Mouse (Mus musculus): Measurements from ENCODE around the gene Mrpl14.

Gene Mrpl14

DNA sequence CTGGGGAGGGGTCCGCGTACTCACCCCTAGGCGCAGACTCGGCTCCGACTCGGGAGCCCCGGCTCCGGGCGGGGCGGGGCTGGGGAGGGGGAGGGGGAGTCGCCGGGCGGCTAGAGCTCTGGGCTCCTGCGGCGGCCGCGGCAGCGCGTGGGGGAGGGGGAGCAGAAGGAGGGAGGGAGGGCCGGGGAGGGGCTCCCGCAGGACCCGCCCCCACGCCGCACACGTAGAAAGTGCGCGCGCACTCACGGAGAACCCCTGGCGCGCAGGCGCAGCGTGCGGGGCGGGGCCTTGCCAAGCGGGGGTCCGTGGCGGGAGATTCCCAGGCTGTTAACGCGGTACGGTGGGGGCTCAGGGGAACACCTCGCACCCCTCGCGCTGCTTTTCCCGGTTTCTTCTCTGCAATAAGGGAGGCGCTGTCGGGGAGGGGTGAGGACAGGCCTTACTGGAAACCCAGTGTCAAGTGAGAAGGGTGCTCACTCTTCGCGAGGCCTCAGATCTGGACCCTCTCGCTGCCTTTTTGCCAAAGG lies at the start of gene Mrpl14:
Gene Mrpl14, plus strand, starts transcription at position 230 of the 527 bp plus-strand sequence.
- peak; percentile 96 for DNase-seq (ENCODE audit: low spot score)

DNA sequence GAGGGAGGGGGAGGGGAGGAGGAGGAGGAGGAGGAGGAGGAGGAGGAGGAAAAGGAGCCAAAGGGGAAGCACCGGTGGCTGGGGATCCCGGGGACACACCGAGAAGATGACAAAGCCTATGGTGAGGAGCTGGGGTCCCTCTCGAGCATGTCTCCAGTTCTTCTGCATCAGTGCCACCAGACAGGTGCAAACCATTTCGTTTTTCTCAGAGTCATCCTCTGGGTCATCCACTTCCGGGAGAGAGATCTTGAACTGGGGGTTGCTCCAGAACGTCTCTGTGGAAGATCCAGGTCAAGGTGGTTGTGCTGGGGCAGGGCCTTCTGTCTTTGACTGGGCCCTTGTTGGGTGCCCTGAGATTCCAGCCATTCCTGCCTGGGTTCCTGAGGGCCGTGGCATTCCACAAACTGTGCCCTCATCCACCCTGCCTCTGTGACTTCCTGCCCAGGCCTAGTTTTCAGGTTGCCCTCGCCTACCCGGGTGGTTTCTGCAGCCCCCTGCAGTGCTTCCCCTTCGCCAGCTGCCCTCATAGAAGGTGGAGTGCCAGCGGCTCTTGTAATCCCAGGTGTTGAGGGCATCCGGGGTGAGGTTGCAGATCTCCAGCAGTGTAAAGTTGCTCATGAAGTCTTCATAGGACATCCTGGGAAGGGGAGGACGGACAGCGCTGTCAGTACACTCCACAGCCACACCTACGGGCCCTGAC lies 47.4 kb upstream of the Mrpl14 start:
- DNase-seq (ENCODE audit: low spot score): no peak

DNA sequence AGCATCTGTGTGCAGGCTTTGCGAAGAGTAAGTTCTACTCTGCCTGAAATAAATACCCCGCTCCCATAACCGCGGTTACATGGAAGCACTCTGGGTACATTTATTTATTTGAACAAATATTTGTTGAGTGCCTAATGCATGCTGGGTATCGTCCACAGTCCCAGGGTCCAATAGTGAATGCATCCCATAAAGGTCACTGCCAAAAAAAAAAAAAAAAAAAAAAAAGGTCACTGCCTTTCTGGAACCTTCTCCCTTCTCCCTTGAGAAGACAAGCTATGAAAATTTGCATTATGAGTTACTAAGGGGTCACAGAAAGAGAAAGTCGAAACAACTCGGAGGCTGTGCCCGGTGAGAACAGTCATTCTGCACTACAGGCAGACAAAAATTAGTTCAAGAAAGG lies 44.1 kb upstream of the Mrpl14 start:
- no peak for DNase-seq (ENCODE audit: low spot score)

DNA sequence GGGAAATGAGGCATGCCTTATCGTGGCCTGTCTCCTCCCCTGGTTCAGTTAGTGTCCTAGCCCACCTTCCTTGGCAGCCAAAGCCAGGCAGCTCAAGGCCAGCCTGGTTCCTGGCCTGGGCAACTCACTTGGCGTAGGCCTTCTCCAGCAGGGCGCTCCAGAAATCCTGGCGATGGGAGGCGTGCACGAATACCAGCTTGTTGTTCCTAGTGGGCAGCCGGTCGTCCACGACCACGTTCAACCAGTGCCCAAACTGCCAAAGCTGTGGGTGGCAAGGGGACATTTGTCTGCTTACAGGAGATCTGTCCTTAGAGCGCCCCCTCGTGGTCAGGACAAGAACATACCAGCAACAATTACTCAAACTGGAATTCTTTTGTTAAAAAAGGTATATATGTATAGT lies 43.4 kb upstream of the Mrpl14 start:
- peak; percentile 80 for DNase-seq (ENCODE audit: low spot score)

DNA sequence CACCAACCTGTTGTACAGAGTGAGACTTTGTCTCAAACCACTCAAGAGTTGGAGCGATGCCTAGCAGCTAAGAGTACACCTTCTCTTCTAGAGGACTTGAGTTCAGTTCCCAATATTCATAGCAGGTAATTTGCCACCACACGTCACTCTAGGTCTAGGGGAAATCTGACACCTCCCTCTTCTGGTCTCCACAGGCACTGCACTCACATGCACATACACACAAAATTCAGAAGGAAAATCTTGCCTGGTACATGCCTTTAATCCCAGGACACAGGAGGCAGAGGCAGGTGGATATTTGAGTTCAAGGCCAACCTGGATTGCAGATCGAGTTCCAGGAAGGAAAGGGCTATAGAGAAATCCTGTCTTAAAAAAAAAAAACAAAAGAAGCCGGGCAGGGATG lies 41.9 kb upstream of the Mrpl14 start:
- DNase-seq (ENCODE audit: low spot score): no peak

DNA sequence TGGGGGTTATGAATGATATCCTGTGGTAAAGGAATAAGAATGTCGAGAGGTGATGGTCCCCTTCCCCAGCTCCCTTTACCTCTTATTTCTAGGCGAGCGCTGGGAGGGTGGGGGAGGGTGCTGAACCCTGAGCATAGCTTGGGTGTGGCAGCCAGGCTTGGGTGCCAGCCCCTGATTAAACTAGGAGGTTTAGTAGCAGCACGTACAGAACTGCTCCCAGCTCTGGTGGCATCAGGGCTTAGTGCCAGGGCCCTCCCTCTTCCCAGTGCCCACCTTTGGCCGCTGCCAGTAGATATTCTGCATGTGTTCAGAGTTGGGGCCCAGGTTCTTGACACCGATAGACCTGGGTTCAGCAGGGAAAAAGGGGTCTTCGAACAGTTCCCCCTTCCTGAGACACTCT lies 32.9 kb upstream of the Mrpl14 start:
- no peak for DNase-seq (ENCODE audit: low spot score)

DNA sequence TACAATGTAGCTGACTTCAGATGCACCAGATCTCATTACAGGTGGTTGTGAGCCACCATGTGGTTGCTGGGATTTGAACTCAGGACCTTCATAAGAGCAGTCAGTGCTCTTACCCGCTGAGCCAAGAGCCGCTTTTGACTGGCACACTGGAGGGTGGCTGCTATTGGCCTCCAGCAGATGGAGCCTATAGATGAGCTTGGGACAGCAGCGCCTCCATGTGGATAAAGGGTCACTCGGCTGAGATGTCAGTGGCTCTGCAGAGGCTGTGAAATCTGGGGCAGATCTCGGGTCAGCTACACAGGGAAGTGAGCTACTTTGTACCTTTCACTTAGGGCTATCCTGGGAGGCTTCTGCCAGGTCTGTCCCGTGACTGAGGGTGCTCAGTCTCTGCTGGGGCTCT lies 30.3 kb upstream of the Mrpl14 start:
- DNase-seq (ENCODE audit: low spot score): no peak

DNA sequence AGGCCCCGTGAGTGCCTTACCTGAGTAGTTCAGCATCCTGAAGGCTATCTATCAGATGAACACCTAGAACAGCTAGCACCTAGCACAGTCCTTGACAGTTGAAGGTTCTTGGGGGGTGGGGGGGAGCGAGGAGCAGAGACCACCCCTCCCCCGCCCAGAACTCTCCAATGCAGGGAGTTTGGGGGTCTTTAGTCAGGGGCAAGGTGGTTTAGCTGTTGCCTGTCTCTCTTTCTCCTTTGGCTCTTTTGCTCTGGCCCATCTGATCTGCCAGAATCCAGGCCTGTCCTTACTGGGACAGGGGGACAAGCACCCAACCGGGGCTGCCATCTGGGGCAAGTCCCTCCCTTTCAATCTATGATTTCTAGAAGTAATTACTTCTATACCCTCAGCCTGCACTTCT lies 26.9 kb upstream of the Mrpl14 start, which contains the start of gene Capn11:
Gene Capn11, minus strand, starts transcription at position 101 of the 400 bp plus-strand sequence.
- no peak for DNase-seq (ENCODE audit: low spot score)

DNA sequence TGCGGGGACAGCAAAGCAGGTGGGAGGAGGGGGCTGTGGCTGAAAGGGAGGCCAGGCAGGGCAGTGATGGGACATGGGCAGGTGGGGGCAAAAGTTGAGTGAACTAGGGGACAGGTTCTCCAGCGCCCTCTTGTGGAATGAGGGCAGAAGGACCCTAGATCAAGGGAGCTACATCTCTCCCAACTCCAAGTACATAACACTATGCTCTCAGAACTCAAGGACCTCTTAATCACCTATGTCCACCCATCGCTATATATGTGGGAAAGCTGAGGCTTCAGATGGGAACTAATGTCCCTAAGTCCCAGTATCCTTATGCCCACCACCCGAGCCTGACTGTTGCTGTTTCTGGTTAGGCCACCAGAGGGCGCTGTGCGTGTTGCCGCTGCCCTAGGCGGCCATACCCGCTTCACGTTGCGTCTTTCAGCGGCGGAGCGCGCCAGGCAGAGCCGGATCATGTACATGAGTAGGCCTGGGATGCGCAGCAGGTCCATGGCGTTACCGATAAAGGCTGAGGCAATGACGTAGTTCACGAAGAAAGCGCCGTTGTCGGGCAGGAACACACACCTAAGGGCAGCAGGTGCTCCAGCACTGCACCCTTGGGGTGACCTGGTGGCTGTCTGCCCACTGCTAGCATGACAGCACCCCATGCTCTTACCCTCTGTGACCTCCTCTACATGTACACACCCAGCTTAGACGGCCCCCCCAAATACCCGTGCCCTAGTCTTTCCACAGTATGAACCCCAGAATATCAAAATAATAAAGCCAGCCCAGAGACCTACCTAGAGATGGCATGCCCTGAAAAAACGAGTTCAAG lies 22.8 kb upstream of the Mrpl14 start:
- DNase-seq (ENCODE audit: low spot score): peak; percentile 90

DNA sequence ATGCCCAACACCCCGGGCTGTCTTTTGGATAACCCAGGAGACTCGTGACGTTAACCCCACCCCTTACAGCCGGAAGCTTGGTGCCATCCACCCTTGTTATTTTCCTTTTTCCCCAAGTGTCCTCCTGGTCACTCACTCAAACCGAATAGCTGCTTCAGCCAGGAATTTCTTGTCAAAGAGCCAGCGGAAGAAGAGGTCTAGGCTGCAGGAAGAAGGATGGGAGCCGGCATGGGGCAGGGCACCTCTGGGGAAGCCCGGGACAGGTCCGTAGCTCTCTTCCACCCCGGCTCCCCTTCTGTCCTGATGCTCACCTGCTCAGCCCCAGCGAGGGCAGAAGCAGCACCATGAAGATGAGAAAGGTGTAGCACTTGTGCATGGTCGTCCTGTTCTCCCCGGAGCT lies 21.5 kb upstream of the Mrpl14 start:
- DNase-seq (ENCODE audit: low spot score): no peak

DNA sequence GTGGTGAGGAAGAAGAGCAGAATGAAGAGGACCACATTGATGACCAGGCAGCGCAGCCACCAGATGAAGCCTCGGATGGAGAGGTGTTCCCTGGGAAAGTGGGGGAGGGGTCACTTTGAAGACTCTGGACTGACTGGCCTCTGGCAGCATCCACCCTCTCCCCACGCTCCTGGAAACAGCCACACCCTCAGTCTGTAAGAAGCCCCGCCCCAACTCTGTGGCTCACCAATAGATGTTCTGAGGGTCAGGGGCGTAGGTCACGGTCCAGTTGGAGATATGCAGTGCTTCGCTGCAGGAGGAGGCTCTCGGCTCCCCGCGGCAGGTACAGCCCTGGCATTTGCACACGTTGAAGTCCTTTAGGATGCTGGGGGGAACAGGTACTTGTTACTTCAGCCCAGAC lies 20.0 kb upstream of the Mrpl14 start:
- DNase-seq (ENCODE audit: low spot score): no peak

DNA sequence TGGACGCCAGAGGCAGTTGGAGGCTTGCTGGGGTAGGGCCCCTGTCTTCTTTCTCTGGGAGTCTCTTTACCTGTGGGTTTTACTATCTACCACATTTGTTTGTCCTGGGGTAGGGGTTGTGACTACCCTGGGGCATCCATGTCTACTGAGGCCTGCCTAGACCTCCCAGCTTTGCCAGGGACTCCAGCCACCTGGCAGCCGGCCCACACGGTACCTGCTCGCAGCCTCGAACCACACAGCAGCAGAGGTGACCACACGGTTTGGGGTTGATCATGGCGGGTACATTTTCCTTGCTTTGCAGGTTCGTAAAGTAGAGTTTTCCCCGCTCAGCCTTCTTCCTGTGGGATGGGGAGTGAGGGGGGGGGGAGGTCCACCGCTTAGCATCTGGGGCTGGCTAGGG lies 18.6 kb upstream of the Mrpl14 start:
- no peak for DNase-seq (ENCODE audit: low spot score)

DNA sequence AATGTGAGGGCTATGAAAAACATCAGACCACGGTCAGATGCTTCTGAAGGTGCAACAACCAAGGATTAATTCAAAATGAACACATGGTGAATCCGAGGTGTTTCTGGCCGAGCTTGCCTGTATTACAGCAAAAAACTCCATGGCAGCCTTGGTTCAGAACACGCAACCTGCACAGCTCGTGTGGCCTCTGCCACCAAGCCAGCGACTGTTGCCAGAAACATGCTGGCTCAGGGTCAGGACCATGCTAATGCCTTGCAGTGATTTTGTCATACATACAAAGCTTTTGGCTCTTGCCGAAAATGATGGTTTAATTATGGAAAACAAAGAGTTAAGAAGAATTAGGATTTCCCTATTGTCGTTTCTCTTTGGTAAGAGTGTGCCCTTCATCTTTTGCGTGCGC lies 18.1 kb upstream of the Mrpl14 start:
- no peak for DNase-seq (ENCODE audit: low spot score)

DNA sequence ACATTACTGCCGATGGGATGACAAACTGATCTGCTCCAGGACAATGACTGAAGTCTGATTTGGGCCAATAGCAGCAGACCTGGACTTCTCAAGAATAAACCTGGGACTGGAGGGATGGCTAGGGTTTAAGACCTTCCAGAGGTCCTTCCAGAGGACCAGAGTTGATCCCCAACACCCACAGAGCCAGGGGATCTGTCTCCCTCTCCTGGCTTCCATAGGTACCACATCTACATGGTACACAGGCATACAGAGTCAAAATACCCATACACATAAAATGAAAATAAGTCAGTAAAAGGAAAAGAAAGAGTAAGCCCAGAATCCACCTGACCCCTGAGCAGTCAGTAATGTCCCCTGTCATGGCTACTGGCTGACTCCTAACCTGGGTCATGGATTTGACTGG lies 14.3 kb upstream of the Mrpl14 start:
- peak; percentile 45 for DNase-seq (ENCODE audit: low spot score)

DNA sequence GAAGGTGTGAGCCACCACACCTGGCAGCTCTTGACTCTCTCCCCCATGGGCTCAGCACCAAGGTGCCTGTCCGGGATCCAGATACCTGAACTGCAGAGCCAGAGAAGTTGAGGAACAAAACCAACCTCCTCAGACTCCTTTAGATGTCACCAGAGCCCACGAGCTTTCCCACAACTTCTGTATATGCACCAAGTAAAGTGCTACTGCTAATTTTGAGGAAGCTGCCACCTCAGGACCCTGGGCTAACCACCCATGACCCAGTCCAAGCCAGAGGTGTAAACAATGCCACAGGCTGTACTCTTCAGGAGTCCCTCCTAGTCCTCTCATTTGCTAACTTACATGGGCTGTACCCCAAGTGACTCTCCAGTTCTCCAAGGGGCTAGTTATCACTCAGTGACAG lies 13.5 kb upstream of the Mrpl14 start:
- DNase-seq (ENCODE audit: low spot score): no peak

DNA sequence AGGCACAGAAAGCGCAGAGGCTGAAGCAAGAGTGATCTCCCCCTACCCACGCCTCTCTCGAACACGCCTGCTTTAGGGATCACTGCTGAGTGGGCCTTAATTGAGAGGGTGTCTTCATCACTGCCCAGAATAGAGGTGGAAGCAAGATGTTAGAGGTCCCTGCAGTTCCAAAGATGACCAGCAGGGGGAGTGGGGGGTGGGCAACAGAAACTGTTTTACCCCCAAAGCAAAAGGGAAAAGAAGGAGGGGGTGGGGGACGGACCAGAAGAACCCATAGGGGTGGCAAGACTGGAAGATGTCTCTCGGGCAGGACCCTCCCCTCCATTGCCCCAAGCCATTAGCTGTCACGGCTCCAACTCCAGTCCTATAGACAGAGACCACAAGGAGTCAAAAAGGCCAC lies 8.0 kb upstream of the Mrpl14 start:
- peak; percentile 88 for DNase-seq (ENCODE audit: low spot score)

DNA sequence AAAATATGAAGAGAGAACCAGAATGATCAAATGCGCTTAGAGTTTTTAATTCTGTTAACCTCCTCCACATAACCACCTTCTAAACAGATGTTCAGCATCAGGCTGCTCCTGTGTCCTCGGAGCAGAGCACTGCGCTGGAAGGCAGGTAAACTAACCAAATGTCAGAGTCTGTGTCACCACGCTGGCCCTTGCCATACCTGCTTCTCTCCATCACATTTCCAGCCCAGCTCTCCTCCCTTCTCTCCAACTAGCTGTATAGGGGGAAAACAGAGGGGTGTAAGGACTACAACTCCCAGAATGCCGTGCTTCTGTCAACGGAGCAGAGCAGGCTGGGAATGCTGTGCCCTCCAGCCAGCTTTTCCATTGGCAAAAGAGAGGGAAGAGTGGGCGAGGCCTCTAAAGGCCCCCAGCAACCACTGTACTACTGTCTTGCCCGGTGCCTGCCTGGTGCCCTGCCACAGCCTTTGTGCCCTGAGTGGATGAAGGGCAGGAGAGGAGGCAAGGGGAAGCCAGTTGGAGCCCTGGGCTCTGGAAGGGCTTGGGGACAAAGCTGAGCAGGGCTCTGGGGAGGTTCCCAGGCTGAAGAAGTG lies 5.6 kb upstream of the Mrpl14 start:
- peak; percentile 81 for DNase-seq (ENCODE audit: low spot score)

DNA sequence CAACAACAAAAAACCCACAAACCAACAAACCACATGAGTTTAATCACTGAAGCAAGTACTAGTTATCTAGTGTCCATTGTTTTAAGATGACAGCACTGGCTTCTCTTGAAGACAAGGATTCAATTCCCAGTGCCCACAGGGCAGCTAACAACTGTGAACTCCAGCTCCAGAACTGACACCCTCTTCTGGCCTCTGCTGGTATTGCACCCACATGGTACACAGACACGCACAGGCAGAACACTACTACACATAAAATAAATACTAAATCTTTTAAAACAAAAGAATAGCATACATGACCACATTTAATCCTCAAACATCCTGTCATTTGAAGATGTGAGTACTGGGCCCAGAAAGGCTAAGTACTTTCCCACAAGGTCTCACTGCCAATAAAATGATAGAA lies 4.5 kb upstream of the Mrpl14 start:
- DNase-seq (ENCODE audit: low spot score): peak; percentile 47

DNA sequence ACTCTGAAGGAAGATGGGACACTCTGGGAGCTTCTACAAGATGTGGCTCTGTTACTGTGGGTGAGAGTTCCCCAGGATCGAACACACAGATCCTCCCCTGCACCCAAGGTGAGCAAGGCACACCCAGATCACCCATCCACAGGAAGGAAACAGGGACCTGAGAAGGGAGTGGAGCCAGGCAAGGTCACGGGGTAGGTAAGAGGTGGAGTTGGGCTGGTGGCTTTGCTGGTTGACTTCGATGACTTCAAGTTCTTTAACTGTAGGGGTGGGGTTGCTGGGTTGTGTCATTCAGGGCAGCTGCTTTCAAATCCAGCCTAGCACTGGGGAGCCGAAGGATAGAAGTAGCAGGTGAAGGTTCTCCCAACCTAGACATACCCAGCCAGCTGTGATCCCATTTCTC lies 3.3 kb upstream of the Mrpl14 start:
- DNase-seq (ENCODE audit: low spot score): no peak

DNA sequence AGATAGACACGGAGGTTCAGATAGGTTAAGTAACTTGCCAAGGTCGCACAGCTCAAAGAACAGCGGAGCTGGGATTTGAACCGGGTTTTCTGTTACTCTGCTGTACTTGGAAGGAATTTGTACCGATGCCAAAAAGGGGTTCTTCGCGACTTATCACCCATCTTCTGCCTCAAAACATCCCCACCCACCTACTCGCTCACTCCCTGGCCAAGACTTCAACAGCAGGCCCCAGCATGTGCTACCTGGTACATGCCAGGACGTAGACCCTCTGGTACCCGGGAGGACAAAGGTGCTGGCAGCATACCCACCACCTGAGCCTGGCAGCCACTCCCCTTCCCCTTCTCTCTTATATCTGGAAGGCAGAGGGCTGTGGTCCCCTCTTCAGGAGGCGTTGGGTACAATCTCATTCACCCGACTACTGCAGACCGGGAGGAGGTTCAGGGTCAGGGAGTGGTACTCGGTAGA lies 1.4 kb upstream of the Mrpl14 start:
- DNase-seq (ENCODE audit: low spot score): no peak

DNA sequence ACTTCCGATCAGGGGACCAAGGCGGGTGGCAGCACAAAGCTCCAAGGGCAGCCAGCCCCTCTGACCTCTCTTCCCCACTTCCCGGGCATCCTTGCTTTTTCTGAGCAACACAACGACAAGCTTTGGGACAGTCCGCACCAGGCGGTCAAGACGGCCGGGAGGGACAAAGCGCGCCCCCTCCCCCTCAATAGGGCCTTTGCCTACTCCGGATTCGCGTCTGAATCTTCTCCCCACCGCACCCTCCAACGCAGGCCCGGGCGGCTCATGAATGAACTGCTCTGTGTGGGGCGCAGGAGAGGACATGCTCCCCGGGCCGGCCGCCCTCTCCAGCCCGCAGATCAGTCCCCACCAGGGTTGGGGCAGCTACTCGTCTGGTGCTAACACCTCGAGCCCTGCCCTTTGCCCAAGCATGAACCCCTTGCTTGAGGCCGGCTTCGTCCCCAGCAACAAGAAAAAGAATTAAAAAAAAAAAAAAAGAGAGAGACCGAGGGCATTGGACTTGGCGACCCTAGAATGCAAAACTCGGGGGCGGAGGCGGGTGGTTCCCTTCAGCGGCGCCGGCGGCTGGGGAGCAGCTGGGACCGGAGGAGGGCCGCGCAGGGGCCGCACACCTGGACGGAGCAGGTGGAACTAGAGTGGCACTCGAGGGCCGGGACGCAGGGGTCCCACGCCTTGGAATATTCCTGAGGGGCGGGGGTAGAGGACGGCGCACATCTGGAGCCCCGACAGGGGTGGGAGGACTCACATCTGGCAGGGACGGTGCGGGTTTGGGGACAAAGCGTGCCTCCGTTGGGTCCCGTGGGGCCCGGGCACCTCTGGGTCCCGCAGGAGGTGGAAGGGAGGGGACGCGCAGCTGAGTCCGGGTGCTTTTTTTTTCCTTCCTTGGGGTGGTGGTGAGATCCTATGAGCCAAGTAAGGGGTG lies 690 bp upstream of the Mrpl14 start:
- peak; percentile 59 for DNase-seq (ENCODE audit: low spot score)

DNA sequence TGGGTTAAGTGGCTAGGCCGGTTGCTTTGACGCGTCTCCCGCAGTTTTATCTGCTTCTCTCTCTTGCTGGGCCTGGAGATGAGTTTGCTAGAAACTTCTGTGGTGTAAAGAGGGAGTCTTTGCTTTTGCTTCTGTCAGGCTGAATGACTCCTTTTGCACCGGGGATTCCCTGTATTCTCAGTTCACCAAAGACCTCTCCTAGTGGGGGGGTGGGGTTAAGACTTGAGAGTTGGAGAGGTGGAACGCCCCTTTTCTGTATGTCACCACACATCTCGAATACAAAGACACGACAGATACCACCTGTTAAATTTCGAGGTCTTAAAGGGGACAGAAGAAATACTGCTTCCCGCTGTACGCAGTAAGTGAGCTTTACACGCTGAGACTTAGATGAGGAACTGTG lies 594 bp downstream of the Mrpl14 start, which contains the start of gene Tmem63b:
Gene Tmem63b, minus strand, starts transcription at position 190 of the 400 bp plus-strand sequence.
- peak; percentile 37 for DNase-seq (ENCODE audit: low spot score)

Data from retina, embryonic 14.5 days (tissue).